Mouse (Mus musculus): ENCODE results near the gene Osbpl3. TPM values are rescaled to one million over a fixed set of nuclear protein-coding genes. Genes with fewer than 3 reads are reported as not detected.
A peak's percentile ranks its signal among the peaks of the same experiment; 100 is the strongest.

Gene Osbpl3
- polyA plus RNA-seq, 1 experiment from 2014 or later: 8.6 TPM

DNA sequence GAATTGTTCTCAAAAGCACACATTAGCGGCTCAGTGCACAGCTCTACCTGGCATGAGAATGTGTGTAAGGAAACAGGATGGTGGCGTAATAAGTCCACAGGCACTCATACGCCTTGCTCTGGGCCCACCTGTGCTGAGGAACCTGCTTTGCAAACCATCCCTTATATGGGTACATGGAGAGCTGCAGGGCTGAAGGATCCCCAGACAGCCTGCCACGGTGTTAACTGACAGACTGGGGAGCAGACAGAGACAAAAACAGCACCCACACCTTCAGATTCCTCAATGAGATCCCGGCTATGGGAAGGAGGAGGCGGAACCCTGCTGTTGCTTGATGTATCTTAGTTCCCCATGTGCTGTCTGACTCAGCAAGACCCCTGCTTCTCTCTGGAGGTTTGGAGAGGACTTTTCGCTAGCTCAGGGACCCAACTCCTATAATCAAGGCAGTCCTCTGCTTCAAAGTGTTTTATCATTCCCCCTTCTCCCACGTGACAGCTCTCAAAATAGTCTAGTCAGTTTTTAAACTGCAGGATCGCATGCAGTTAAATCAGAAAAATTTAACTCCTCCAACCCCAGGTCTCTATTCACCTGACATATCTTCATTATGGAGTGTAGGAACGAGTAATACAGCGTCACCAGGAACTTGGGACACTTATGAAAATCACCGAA lies 141.5 kb downstream of the Osbpl3 start:
- Histone ChIP-seq H3K4me1 (no peaks in the 10 kb centered on the region; the same call in 1 of the 2 replicates), H3K4me3 (no peak overlapping the region), H3K27me3 (no peaks in the 10 kb centered on the region), H3K4me2 (replicated peaks) (no peak overlapping the region), H3K27ac (no peak overlapping the region), H3K36me3 (no peaks in the 10 kb centered on the region), H3K9ac (no peak overlapping the region), H3K9me3 (replicated peaks) (no peaks in the 10 kb centered on the region)
- ATAC-seq (ENCODE audit: low FRiP score): no peak
- 74% methylated on average over 12 of the region's 12 CpGs for WGBS

DNA sequence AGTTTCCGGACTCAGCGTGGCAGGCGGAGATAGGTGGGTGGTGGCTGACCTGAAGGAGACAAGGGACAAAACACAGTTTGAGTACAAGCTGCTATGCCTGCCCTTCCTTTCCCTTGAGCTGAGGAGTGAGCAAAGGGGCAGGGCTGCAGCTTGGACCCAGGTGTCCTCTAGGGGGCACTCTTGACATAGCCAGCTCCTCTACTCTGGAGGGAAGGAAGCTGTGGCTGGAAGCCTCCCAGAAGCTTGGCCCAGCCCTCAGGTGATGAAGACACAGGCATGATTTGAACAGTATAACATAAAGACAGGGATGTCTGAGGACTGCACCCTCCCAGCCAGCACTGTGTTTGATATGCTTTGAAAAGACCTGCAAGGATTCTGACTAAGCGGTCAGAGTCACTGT lies 143.4 kb downstream of the Osbpl3 start:
- no peaks in the 10 kb centered on the region for H3K36me3 ChIP-seq
- H3K9ac ChIP-seq: no peak overlapping the region
- no peak overlapping the region for H3K4me3 ChIP-seq
- ATAC-seq (ENCODE audit: low FRiP score): peak; percentile 63; the same call in 1 of the 2 replicates
- no peak overlapping the region for H3K4me2 ChIP-seq (replicated peaks)
- 42% methylated on average over 4 of the region's 4 CpGs for WGBS
- H3K27ac ChIP-seq: no peak overlapping the region
- H3K4me1 ChIP-seq: no peaks in the 10 kb centered on the region
- no peaks in the 10 kb centered on the region for H3K27me3 ChIP-seq
- H3K9me3 ChIP-seq (replicated peaks): no peaks in the 10 kb centered on the region

DNA sequence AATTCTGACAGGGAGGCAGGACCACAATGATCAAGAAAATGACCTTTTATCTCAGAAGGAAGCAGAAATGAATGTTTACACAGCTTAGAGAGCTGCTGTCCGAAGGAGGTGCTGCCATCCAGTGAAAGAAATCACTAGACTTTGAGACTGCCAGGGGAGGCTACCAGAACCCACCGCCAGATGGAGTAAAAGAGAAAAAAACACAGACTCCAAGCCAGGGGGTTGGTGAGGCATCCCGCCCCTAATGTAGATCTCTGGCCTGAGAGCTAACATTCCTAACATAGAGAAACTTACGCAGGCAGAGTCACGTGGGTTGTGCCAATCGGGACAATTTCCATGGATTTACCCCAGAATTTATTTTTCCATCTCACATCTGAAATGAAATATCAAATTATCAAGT lies 147.0 kb downstream of the Osbpl3 start:
- H3K27ac ChIP-seq: no peak overlapping the region
- H3K4me3 ChIP-seq: no peak overlapping the region
- no peaks in the 10 kb centered on the region for H3K4me1 ChIP-seq
- H3K9me3 ChIP-seq (replicated peaks): no peaks in the 10 kb centered on the region
- H3K36me3 ChIP-seq: no peaks in the 10 kb centered on the region
- no peak overlapping the region for H3K9ac ChIP-seq
- 40% methylated on average over 6 of the region's 6 CpGs for WGBS
- no peak for ATAC-seq (ENCODE audit: low FRiP score)
- no peak overlapping the region for H3K4me2 ChIP-seq (replicated peaks)
- H3K27me3 ChIP-seq: no peaks in the 10 kb centered on the region

DNA sequence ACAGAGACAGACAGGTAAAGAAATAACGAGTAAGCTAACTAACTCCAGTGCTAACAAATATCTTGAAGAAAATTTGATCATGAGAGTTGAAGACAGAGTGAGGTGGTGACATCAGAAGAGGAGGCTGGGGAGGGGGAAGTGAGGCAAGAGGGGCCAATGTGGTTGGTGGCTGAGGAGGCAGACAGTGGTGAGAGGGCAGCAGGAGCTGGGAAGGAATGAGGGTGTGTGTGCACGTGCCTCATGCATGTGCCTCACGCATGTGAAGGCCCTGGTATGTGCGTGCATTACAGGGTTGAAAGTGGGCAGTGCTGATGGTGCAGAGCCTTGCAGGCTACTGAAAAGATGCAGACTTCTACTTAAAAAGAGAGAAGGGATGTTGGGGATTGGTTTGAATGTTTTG lies 149.4 kb downstream of the Osbpl3 start:
- no peaks in the 10 kb centered on the region for H3K9me3 ChIP-seq (replicated peaks)
- no peaks in the 10 kb centered on the region for H3K27me3 ChIP-seq
- no peak overlapping the region for H3K9ac ChIP-seq
- WGBS: 78% methylated on average over 4 of the region's 4 CpGs
- no peak overlapping the region for H3K27ac ChIP-seq
- H3K4me2 ChIP-seq (replicated peaks): no peak overlapping the region
- no peak overlapping the region for H3K4me3 ChIP-seq
- H3K4me1 ChIP-seq: no peaks in the 10 kb centered on the region
- H3K36me3 ChIP-seq: no peaks in the 10 kb centered on the region
- no peak for ATAC-seq (ENCODE audit: low FRiP score)

DNA sequence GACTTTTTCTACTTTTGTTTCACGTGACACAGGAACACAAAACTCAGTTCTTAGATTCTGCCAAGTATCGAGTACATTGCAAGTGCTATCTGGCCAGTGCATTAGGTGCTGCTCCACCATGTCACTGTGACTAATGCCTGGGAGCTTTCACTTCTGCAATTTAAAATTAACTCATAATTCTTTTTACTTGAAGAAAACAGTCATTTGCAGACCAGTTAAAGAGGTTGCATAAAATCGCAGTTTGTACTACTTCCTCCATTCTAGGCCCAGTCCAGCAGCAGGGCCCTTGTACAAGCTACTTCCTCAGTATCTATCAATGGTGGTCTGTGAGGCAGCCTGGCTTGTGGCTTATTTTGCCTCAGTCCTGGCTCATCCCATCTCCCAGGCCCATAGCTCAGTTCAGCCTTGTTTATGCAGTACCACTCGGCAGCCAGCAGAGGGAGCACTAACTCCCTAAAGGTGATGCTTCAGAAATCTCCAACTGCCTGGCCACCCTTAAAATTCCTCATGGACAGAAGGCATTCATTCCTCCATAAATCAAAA lies 151.0 kb downstream of the Osbpl3 start:
- Histone ChIP-seq H3K36me3 (no peaks in the 10 kb centered on the region), H3K4me3 (no peak overlapping the region), H3K9me3 (replicated peaks) (no peaks in the 10 kb centered on the region), H3K9ac (no peak overlapping the region), H3K27me3 (no peaks in the 10 kb centered on the region), H3K27ac (no peak overlapping the region), H3K4me1 (peaks cover 4% of the 10 kb centered on the region; the same call in 1 of the 2 replicates), H3K4me2 (replicated peaks) (no peak overlapping the region)
- ATAC-seq (ENCODE audit: low FRiP score): no peak; the same call in 1 of the 2 replicates
- 68% methylated on average over 4 of the region's 4 CpGs for WGBS

DNA sequence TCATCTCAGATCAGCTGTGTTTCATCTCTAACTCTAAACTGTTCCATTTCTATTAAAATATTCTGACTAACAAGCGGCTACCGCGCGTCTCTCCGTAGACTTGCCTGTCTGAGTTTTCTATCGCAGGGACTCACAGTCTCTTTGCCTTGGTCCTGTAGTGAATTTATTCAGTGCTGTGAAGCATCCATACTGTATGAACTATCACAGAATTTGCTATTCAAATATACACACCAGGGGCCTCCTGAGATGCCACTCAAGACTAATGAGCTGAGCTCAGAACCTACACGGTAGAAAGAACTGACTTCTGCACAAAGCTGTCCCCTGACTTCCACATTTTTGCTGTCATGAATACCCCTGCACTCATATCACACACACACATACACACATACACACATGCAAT lies 154.9 kb downstream of the Osbpl3 start:
- Histone ChIP-seq H3K36me3 (no peaks in the 10 kb centered on the region), H3K9me3 (replicated peaks) (no peaks in the 10 kb centered on the region), H3K27ac (no peak overlapping the region), H3K9ac (no peak overlapping the region), H3K27me3 (no peaks in the 10 kb centered on the region), H3K4me1 (peaks cover 4% of the 10 kb centered on the region; the same call in 1 of the 2 replicates), H3K4me3 (no peak overlapping the region), H3K4me2 (replicated peaks) (no peak overlapping the region)
- no peak for ATAC-seq (ENCODE audit: low FRiP score)
- WGBS: 79% methylated on average over 7 of the region's 7 CpGs

DNA sequence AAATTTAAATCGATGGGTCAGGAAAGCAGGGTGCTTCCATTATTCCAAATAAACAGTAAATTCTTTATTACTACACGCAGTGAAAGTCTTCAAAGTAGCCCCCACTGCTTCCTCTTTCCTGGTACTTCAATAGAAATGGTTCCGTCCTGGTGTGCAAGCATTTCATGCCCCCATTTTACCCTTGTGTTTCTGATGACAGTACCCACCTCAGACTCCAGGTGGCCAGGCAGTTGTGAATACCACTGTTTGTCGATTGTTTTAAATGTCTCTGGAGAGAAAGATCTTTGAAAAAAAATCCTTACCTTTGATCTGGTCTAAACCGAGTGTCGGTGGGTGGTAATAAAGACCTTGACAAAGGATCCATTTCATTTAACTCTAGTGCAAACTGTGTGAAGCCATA lies 155.4 kb downstream of the Osbpl3 start:
- no peaks in the 10 kb centered on the region for H3K36me3 ChIP-seq
- no peak overlapping the region for H3K4me2 ChIP-seq (replicated peaks)
- no peak overlapping the region for H3K4me3 ChIP-seq
- no peak for ATAC-seq (ENCODE audit: low FRiP score)
- H3K4me1 ChIP-seq: peaks cover 4% of the 10 kb centered on the region; the same call in 1 of the 2 replicates
- no peak overlapping the region for H3K9ac ChIP-seq
- WGBS: 58% methylated on average over 6 of the region's 6 CpGs
- no peaks in the 10 kb centered on the region for H3K27me3 ChIP-seq
- H3K9me3 ChIP-seq (replicated peaks): no peaks in the 10 kb centered on the region
- H3K27ac ChIP-seq: no peak overlapping the region

DNA sequence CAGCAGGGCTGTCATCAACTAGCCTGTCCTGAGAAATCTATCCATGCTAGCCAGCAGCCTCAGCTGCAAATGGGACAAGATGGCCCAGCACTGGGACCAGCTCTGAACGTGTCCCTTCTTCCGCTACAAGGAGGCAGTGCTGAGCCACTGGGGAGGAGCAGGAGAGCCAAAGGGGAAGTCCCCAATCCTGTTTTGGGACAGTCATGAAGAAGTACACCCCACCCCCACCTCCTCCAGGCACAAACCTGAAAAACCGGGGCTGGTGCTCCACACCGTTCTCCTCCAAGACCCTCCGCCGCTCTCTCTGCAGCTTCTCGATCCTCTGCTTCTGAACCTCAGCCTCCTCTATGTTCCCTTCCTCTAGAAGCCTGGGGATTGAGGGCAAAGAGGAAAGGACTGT lies 156.9 kb downstream of the Osbpl3 start:
- H3K4me1 ChIP-seq: peaks cover 4% of the 10 kb centered on the region; the same call in 1 of the 2 replicates
- no peaks in the 10 kb centered on the region for H3K36me3 ChIP-seq
- H3K4me3 ChIP-seq: no peak overlapping the region
- H3K9me3 ChIP-seq (replicated peaks): no peaks in the 10 kb centered on the region
- no peak overlapping the region for H3K27ac ChIP-seq
- ATAC-seq (ENCODE audit: low FRiP score): no peak
- 85% methylated on average over 7 of the region's 7 CpGs for WGBS
- H3K4me2 ChIP-seq (replicated peaks): no peak overlapping the region
- H3K9ac ChIP-seq: no peak overlapping the region
- no peaks in the 10 kb centered on the region for H3K27me3 ChIP-seq

DNA sequence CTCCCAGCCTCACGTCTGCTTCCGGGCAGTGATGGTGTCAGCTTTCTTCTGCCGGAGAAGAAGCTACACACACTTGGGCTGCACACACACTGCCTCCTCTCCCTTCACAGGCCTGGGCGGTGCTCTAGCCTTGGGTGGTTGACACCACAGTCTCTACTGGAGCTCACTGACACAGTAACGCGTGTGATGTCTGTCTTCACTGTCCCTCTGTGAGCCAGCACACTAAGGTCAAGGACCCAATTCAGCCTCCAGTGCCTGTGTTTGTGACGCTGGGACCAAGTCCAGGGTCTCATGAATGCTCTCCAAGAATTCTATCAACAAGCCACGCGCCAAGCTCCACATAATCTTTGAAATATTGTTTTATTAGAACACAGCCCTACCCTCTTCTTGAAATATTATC lies 158.3 kb downstream of the Osbpl3 start:
- WGBS: 92% methylated on average over 9 of the region's 9 CpGs
- Histone ChIP-seq H3K9me3 (replicated peaks) (no peaks in the 10 kb centered on the region), H3K4me3 (no peak overlapping the region), H3K4me2 (replicated peaks) (no peak overlapping the region), H3K27me3 (no peaks in the 10 kb centered on the region), H3K9ac (no peak overlapping the region), H3K4me1 (peaks cover 4% of the 10 kb centered on the region; the same call in 1 of the 2 replicates), H3K36me3 (no peaks in the 10 kb centered on the region), H3K27ac (no peak overlapping the region)
- ATAC-seq (ENCODE audit: low FRiP score): no peak

DNA sequence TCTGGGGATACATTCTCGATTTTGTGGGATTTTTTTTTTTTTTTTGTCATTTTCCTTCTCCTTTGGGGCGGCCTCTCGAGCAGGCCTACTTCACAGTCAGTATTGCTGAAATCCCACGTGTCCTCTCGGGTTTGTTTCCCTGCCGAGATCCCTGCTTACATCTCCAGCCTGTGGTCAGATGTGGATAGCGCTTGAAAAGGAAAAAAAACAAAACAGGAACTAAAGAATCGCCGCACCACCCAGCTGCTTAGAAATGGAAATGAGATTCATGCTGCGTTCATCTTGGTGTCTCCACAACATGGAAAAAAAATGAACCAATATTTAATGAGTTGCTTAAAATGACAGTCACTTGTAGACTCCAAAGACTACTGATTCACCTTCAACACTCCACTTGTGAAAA lies 160.9 kb downstream of the Osbpl3 start:
- Histone ChIP-seq H3K27ac (no peak overlapping the region), H3K9me3 (replicated peaks) (no peaks in the 10 kb centered on the region), H3K36me3 (no peaks in the 10 kb centered on the region), H3K4me2 (replicated peaks) (no peak overlapping the region), H3K4me3 (no peak overlapping the region), H3K27me3 (no peaks in the 10 kb centered on the region), H3K4me1 (no peaks in the 10 kb centered on the region), H3K9ac (no peak overlapping the region)
- no peak for ATAC-seq (ENCODE audit: low FRiP score)
- 65% methylated on average over 10 of the region's 10 CpGs for WGBS

DNA sequence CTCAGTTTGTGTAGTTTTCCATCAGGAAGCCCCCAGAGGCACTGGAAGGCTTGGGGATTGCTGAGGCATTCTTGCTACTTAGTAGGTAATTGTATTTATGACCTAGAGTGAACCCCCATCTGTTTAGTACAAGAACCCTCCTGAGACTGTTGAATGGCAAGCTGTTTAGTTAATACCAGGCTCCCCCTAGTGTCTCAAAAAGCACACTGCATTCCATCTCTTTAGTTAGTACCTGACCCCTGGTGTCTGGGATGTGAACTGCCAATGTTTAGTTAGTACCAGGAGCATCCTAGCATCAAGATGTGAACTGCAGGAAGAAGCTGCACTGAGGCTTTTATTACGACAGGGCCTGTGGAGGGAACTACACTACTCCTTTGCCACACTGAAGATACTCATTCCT lies 161.9 kb downstream of the Osbpl3 start:
- Histone ChIP-seq H3K27ac (no peak overlapping the region), H3K4me1 (no peaks in the 10 kb centered on the region), H3K4me3 (no peak overlapping the region), H3K4me2 (replicated peaks) (no peak overlapping the region), H3K9me3 (replicated peaks) (no peaks in the 10 kb centered on the region), H3K9ac (no peak overlapping the region), H3K36me3 (no peaks in the 10 kb centered on the region), H3K27me3 (no peaks in the 10 kb centered on the region)
- peak; percentile 63; the same call in 1 of the 2 replicates for ATAC-seq (ENCODE audit: low FRiP score)
- WGBS: 49% methylated on average over 1 of the region's 1 CpGs

DNA sequence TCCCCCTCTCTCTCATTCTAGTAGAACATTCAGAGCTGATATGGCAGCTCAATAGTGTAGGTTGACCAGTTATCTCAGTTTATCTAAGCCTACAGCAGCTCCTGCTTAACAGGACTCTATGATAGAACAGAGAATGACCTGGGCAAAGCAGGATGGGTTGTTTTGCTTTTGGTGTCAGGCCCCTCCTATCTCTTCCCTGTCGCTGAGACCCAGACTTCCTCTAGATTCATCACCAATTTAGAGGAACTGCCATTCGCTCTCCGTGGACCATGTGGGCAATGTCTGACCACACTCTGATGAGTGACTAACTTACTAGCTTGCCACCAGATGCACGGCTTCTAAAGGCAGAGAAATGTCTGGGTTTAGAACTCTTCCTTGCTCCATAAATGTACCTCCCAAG lies 164.4 kb downstream of the Osbpl3 start:
- Histone ChIP-seq H3K9me3 (replicated peaks) (no peaks in the 10 kb centered on the region), H3K4me2 (replicated peaks) (no peak overlapping the region), H3K9ac (no peak overlapping the region), H3K36me3 (no peaks in the 10 kb centered on the region), H3K27ac (no peak overlapping the region), H3K4me1 (no peaks in the 10 kb centered on the region), H3K4me3 (no peak overlapping the region), H3K27me3 (no peaks in the 10 kb centered on the region)
- ATAC-seq (ENCODE audit: low FRiP score): no peak
- 92% methylated on average over 4 of the region's 4 CpGs for WGBS

DNA sequence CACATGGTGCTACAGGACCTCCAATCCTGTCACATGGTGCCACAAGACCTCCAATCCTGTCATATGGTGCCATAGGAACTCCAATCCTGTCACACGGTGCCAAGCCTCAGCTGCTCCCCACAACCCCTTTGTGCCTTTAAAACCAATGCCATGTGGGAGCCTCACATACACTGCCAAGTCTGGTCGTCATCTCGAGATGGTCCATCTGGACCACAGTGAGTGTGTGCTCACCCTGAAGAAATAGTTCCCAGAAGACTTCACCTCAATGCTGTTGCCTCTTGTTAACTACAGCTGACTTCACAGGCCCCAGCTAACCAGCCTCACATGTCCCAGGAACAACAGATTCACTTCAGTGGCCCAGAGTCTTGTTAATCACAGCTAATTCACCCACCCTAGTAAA lies 169.1 kb downstream of the Osbpl3 start:
- Histone ChIP-seq H3K9me3 (replicated peaks) (no peaks in the 10 kb centered on the region), H3K27me3 (no peaks in the 10 kb centered on the region), H3K4me3 (no peak overlapping the region), H3K4me2 (replicated peaks) (no peak overlapping the region), H3K27ac (no peak overlapping the region), H3K36me3 (no peaks in the 10 kb centered on the region), H3K9ac (no peak overlapping the region), H3K4me1 (no peaks in the 10 kb centered on the region)
- no peak for ATAC-seq (ENCODE audit: low FRiP score)
- WGBS: 90% methylated on average over 3 of the region's 3 CpGs
